Mouse (Mus musculus): ENCODE data around the gene Cd19.
A peak's percentile ranks its signal among the peaks of the same experiment; 100 is the strongest.

The Cd19 gene

DNA sequence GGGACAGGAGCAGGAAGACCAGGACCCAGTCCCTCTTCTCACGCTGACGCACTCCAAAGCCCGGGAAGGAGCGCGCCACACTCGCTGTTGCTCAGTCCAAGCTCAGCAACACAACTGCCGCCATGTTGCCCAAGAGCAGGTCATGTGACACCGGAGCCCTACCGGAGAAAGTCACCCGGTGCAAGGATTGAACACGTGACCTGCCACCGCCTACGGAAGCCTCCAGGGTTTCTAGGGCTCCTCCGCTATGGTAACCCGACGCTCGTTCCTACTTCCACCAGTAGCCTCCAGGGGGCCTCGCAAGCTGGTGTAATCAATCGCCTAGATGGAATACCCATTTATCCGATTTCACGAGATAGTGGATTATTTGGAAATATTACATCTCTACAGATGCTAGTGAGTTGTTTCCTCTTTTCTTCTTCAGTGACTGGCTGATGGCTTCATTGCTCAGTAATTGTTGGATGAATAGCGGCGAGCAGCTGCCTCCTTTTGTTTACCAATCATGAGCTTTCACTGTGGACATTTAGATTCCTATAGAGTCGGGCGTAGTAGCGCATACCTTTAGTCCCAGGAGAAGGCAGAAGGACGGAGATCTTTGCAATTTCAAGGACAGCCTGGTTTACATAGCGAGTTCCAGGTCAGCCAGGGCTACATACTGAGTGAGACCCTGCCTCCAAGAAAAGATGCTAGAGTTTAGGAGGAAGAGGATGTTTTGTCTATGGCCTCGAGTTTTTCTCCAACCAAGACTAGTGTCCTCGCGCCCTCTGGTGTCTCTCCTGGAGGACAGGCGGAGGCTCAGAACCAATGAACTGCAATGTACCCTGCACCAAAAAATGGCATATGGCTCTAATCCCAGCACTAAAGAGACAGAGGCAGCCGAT lies 37.2 kb downstream of the Cd19 start, which contains the start of gene Spns1:
Spns1 (minus strand) TSS at position 173 of the 881 bp plus-strand sequence.
- DNase-seq (ENCODE audit: low read depth), result peak; percentile 97

DNA sequence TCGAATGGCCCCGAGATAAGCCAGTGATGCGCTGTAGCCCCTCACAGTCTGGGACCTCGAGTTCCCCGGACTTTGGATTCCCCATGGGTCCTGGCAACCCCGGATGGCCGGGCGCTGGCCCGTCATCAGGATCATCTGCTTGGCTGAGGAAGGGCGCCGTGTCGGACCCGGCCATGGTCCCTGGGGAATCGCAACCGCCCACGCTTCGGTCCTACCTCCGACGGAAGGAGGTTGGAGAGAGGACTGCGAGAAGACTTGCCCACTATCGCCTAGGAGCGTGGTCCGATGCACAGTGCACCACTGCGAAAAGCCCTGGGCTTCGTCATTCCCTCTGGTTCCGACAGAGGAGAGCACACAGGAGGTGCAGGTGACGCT lies 37.8 kb downstream of the Cd19 start:
- DNase-seq (ENCODE audit: low read depth), result no peak

DNA sequence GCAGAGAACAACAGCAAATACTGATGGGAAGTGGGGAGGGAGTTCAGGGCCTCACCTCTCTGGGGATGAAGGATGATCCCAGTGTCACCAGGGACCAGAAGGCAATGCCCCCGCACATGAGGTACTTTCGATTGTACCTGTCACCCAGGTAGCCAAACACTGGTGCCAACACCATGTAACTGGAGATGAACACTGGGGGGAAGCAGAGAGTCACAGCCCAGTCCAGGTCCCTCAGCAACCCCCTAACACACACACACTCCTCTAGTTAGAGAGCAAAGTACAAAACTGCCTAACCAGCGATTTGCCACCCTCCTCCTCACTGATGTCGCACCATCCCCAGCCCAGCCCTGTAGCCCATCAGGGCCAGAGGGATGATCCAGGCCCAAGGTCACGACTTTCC lies 39.7 kb downstream of the Cd19 start:
- DNase-seq (ENCODE audit: low read depth), result no peak

DNA sequence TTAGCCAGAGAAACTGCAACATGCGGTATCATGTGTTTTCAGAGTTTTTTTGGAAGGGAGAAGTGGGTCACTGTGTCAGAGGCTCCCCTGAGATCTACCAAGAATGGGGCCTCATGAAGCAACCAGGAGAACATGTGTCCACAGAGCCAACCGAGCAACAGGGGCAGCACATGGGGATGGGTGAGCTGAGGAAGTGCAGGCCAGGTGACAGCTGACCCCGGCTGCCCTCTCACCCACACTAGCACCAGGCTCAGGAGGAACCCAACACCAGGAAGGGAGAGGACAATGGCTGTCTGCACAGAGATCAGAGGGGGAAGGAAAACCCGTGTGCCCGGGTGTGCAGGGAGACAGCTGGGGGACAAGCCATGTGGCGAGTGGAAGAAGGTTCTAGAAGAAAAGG lies 40.2 kb downstream of the Cd19 start:
- no peak for DNase-seq (ENCODE audit: low read depth)

DNA sequence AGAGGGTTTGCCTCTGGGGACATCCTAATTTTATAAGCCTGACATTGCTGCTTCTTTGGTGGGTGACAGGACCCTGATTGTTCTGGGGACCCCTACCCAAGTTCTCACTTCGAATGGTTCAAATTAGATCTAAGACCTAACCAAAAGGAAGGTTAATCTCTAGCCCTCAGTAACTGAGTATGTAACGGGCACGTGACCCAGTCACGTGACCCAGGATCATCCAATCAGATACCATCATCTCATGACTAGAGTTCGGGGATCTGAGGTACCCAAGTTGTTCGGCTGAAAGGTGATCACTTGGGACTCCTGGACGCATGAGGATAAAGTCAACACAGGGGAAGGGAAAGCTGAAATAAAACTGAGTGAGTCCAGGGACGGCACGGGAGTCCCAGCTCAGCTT lies 41.7 kb downstream of the Cd19 start:
- no peak for DNase-seq (ENCODE audit: low read depth)

DNA sequence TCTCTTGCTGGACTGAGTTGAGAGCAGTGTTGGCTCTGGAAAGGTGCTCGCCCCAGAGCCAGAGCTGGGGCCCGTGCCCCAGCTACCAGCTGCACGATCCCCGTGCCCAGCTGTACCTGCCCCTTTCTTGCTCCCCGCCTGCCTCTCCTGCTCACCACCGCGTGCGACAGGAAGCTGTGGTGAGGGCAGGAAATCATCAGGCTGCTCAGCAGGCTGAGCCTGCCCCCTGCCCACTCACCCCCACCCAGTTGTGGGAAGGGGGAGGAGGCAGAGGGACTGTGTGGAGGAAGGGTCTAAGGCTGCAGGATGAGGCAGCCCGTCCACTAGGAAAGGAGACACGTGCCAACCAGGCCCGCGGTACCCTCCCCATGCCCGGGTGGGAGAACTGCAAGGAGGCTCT lies 45.3 kb downstream of the Cd19 start, which contains the start of gene Lat:
Lat (minus strand) TSS at position 178 of the 400 bp plus-strand sequence.
- peak; percentile 48 for DNase-seq (ENCODE audit: low read depth)

DNA sequence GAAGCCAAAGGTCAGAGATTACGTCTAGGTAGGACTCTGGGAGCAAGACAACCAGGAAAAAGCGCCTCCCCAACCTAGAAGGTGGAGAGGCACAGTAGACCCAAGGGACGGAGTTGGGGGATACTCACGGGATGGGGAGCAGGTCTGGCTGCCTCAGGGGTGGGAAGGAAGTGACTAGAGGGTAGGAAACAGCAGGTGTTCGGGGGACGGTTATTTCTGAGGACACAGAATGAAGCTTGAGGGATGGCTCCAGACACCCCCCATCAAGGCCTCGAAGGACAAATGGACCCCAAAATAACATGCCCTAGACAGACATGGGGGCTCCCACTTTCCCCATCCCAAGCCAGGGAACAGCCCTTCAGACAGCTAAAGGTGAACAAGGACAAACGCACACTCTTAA lies 46.3 kb downstream of the Cd19 start:
- no peak for DNase-seq (ENCODE audit: low read depth)

DNA sequence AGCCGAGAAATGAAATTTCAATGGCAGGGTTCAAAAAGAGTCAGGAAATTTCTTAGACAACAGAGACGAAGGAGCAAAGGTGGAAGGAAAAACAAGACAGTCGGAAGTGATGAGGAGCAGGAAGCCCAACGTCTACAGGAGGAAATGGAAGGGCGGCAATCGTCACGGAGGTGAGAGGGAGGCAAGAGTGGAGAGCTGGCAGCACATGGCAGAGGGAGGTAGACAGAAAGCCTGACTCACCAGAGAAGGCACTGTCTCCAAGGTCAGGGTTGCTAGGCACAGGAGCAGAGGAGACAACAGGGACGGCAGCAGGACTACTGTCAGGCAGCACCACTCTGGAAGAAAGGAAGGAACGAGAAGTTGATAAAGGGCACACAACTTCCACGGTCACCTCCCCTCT lies 47.1 kb downstream of the Cd19 start:
- DNase-seq (ENCODE audit: low read depth), result no peak

DNA sequence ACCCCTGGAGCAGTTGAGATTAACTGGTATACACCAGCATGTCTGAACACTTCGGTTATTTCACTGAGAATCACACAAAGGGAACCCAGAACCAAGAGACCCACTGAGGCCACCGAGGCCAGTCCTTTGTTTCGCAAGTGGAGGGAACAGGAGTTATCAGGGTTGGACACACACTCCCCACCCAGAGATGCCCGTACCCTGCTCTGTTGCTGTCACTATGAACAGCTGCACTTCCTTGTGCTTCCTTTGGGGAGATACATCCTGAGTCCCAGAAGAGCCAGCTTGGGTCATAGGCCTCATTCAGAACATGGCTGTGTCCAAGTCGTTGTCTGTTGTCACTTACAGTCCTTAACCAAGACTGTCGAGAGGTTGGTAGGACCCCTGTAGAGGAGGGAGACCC lies 51.7 kb downstream of the Cd19 start:
- no peak for DNase-seq (ENCODE audit: low read depth)

DNA sequence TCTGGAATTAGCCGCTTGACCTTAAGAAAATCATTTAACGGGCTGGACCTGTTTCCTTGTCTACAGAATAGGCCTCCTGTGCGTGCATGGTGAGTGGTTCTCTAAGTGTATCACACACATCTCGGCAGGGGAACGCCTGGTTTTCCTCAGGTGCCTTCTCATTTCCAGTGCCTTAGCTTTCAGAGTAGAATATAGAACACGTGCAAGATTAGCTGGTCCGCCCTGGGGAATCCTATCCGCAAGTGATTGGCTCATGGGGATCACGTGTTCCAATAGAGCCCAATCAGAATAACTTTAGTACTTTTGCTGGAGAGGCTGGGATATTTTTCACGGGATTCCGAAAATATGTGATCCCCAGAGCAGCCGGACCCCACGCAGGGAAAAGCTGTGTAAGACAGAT lies 55.6 kb downstream of the Cd19 start:
- DNase-seq (ENCODE audit: low read depth), result no peak

All from c-Kit-positive CD71-negative TER-119-negative erythroid progenitor cells, embryonic 14.5 days (primary cell).